Mouse (Mus musculus) embryo, embryonic 10 days (tissue): ENCODE measurements at regions not wholly inside any gene's neighbourhood (a gene's known extent, or its start where the extent isn't known, plus 50 kb on each side); places are given as distances from the start of the nearest gene placed in this dataset.
"Not testable (repeated sequence)": the region's sequence is repeated elsewhere in the genome, so short reads cannot be mapped to it uniquely, and the experiment has no call there.

ENCODE experiments used
- DNase-seq: peaks from one replicate; pipeline ENCODE4 v3.0.0-alpha.2; 2015; ENCODE audit warnings: low spot score

- DNase-seq: no peak
Measured at GRCm38 (mm10) chr17:61337094-61337493, 1544.0 kb downstream of the Efna5 start.

- no peak for DNase-seq
Measured at GRCm38 (mm10) chr17:61325401-61325800, 1555.7 kb downstream of the Efna5 start.

- peak; percentile 9 for DNase-seq
Measured at GRCm38 (mm10) chr17:61320865-61321264, 1560.3 kb downstream of the Efna5 start.

- no peak for DNase-seq
Measured at GRCm38 (mm10) chr17:61313424-61313823, 1567.7 kb downstream of the Efna5 start.

GRCm38 (mm10) chr17:61311189-61311588 is 1569.9 kb downstream of the Efna5 start:
- no peak for DNase-seq

GRCm38 (mm10) chr17:61303611-61304010 is 1577.5 kb downstream of the Efna5 start:
- DNase-seq: no peak

GRCm38 (mm10) chr17:61301984-61302383 is 1579.1 kb downstream of the Efna5 start:
- DNase-seq: peak; percentile 13

- DNase-seq: no peak
Measured at GRCm38 (mm10) chr17:61301171-61301570, 1579.9 kb downstream of the Efna5 start.

GRCm38 (mm10) chr17:61291129-61291528 is 1590.0 kb downstream of the Efna5 start:
- no peak for DNase-seq

- no peak for DNase-seq
Measured at GRCm38 (mm10) chr17:61288590-61288989, 1592.5 kb downstream of the Efna5 start.

GRCm38 (mm10) chr17:61273631-61274030 is 1607.5 kb downstream of the Efna5 start:
- DNase-seq: no peak

- DNase-seq: not testable (repeated sequence)
Measured at GRCm38 (mm10) chr17:61256526-61256925, 1624.6 kb downstream of the Efna5 start.

- DNase-seq: no peak
Measured at GRCm38 (mm10) chr17:61248411-61248810, 1632.7 kb downstream of the Efna5 start.

GRCm38 (mm10) chr17:61217198-61217722 is 1663.9 kb downstream of the Efna5 start:
- peak; percentile 42 for DNase-seq

- DNase-seq: no peak
Measured at GRCm38 (mm10) chr17:61204316-61204715, 1676.8 kb downstream of the Efna5 start.

- DNase-seq: not testable (repeated sequence)
Measured at GRCm38 (mm10) chr17:61187880-61188279, 1693.2 kb downstream of the Efna5 start.

- no peak for DNase-seq
Measured at GRCm38 (mm10) chr17:61176586-61176985, 1704.5 kb downstream of the Efna5 start.

GRCm38 (mm10) chr17:61159437-61159836 is 1721.7 kb downstream of the Efna5 start:
- DNase-seq: no peak

GRCm38 (mm10) chr17:61137006-61137405 is 1744.1 kb downstream of the Efna5 start:
- DNase-seq: no peak

GRCm38 (mm10) chr17:61127767-61128166 is 1753.3 kb downstream of the Efna5 start:
- DNase-seq: no peak

- DNase-seq: no peak
Measured at GRCm38 (mm10) chr17:61106302-61106701, 1774.8 kb downstream of the Efna5 start.

GRCm38 (mm10) chr17:61060450-61060849 is 1820.7 kb downstream of the Efna5 start:
- DNase-seq: no peak

GRCm38 (mm10) chr17:61058471-61058870 is 1822.6 kb downstream of the Efna5 start:
- no peak for DNase-seq

GRCm38 (mm10) chr17:61033544-61034251 is 1847.4 kb downstream of the Efna5 start:
- DNase-seq: no peak
